Mouse (Mus musculus) intestine, embryonic 15.5 days (tissue): Measurements from ENCODE around the gene Nfkb1. TPM values are rescaled to one million over a fixed set of nuclear protein-coding genes. Genes with fewer than 3 reads are reported as not detected.
A peak's percentile ranks its signal among the peaks of the same experiment; 100 is the strongest.

ENCODE experiments used
- ATAC-seq: fragments of 200-750 bp; cut with Nextera tagmentation; 2 replicates; pipeline ENCODE4 v1.8.0; 2017; ENCODE audit warnings: moderate TSS enrichment, moderate library complexity
- H3K27ac ChIP-seq: fragments of 300-500 bp; sonication (generic); 2 replicates; pipeline ENCODE4 v1.5.1; 2015; ENCODE audit warnings: mild to moderate bottlenecking, inconsistent platforms
- H3K27me3 ChIP-seq: fragments of 300-500 bp; sonication (generic); replicated peaks from 2 replicates; pipeline ENCODE4 v1.6.1; 2015; ENCODE audit warnings: inconsistent platforms
- H3K36me3 ChIP-seq: fragments of 300-500 bp; sonication (generic); 2 replicates; pipeline ENCODE4 v1.6.1; 2015; ENCODE audit warnings: inconsistent platforms
- H3K4me1 ChIP-seq: fragments of 300-500 bp; sonication (generic); replicated peaks from 2 replicates; pipeline ENCODE4 v1.6.1; 2015; ENCODE audit warnings: inconsistent platforms
- H3K4me2 ChIP-seq: fragments of 300-500 bp; sonication (generic); replicated peaks from 2 replicates; pipeline ENCODE4 v1.6.1; 2015; ENCODE audit warnings: mild to moderate bottlenecking, inconsistent platforms
- H3K4me3 ChIP-seq: fragments of 300-500 bp; sonication (generic); replicated peaks from 2 replicates; pipeline ENCODE4 v1.5.1; 2015; ENCODE audit warnings: inconsistent platforms
- H3K9ac ChIP-seq: fragments of 300-500 bp; sonication (generic); 2 replicates; pipeline ENCODE4 v1.6.1; 2015; ENCODE audit warnings: inconsistent platforms
- H3K9me3 ChIP-seq: fragments of 300-500 bp; sonication (generic); 2 replicates; pipeline ENCODE4 v1.6.1; 2016; ENCODE audit warnings: inconsistent platforms
- WGBS: fragments of 180-500 bp; shearing (Covaris S2); methylation state at CpG from one replicate; pipeline ENCODE4 v1.1.7; 2015; 5-methylcytosine and 5-hydroxymethylcytosine counted together
- polyA plus RNA-seq: library from polyadenylated mRNA; unstranded; fragments of >200 nt; fragmentation: Nextera tagmentation; extraction: Ambion mirVana; gene quantifications from 2 replicates; pipeline ENCODE4 v1.2.1, GENCODE M21; 2015

Gene Nfkb1
- polyA plus RNA-seq, 1 experiment from 2014 or later = 19.7 TPM

- H3K4me2 ChIP-seq = no peak overlapping the region
- no peaks in the 10 kb centered on the region for H3K27me3 ChIP-seq
- H3K27ac ChIP-seq = no peak overlapping the region
- ATAC-seq = no peak
- peaks cover 12% of the 10 kb centered on the region for H3K36me3 ChIP-seq
- no peaks in the 10 kb centered on the region for H3K9me3 ChIP-seq
- H3K4me1 ChIP-seq = peaks cover 6% of the 10 kb centered on the region
- 74% methylated on average over 24 of the region's 24 CpGs for WGBS
- no peak overlapping the region for H3K9ac ChIP-seq
- H3K4me3 ChIP-seq = no peak overlapping the region
Measured at GRCm38 (mm10) chr3:135607660-135608473, 83.5 kb downstream of the Nfkb1 start.

GRCm38 (mm10) chr3:135607021-135607420 lies 84.3 kb downstream of the Nfkb1 start:
- Histone ChIP-seq H3K27me3 (no peaks in the 10 kb centered on the region), H3K9ac (no peak overlapping the region), H3K9me3 (no peaks in the 10 kb centered on the region), H3K4me1 (peaks cover 6% of the 10 kb centered on the region), H3K4me3 (no peak overlapping the region), H3K27ac (no peak overlapping the region), H3K4me2 (no peak overlapping the region), H3K36me3 (peaks cover 10% of the 10 kb centered on the region)
- WGBS = 63% methylated on average over 9 of the region's 9 CpGs
- no peak for ATAC-seq

DNA sequence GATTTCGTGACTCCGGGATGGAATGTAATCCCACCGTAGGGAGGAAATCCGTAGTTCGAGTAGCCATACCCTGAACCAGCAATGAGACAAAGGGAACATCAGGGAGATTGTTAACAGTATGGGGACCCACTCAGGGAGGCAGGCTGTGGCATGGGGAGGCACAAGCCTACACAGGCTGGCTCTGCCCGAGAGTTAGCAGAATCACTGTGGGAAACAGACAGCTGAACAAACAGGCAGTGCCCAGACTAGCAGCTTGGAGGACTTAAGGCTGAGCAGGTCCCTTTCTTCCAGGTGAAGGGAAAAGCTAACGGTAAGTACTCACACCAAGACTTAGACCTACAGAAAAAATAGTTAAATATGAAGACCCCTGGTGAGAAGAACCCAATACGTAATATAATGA lies 84.8 kb downstream of the Nfkb1 start:
- peak; percentile 55; the same call in 1 of the 2 replicates for ATAC-seq
- no peak overlapping the region for H3K27ac ChIP-seq
- H3K9me3 ChIP-seq = no peaks in the 10 kb centered on the region
- H3K4me3 ChIP-seq = no peak overlapping the region
- 91% methylated on average over 8 of the region's 8 CpGs for WGBS
- no peak overlapping the region for H3K4me2 ChIP-seq
- peaks cover 10% of the 10 kb centered on the region for H3K36me3 ChIP-seq
- no peak overlapping the region for H3K9ac ChIP-seq
- H3K4me1 ChIP-seq = peaks cover 6% of the 10 kb centered on the region
- H3K27me3 ChIP-seq = no peaks in the 10 kb centered on the region

DNA sequence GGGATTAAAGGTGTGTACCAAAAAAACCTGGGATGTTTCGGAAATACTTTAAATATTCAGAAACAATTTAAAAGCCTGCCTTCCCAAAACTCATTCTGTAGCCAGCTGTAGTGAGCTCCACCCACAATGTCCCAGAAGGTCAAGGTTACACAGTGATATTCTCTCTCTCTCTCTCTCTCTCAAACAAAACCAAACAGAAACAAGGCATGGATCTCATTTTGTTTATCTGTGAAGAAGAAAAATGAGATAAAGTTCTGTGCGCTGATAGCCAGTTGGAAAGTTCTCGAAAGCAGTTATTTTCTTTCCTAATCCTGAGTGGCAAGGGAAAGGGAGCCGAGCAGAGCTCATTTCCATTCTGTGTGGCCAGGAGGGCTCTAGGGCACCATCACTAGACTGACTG lies 85.9 kb downstream of the Nfkb1 start:
- H3K36me3 ChIP-seq = peaks cover 11% of the 10 kb centered on the region
- no peaks in the 10 kb centered on the region for H3K27me3 ChIP-seq
- no peak overlapping the region for H3K4me2 ChIP-seq
- no peak for ATAC-seq
- no peak overlapping the region for H3K9ac ChIP-seq
- no peak overlapping the region for H3K27ac ChIP-seq
- H3K4me3 ChIP-seq = no peak overlapping the region
- peaks cover 6% of the 10 kb centered on the region for H3K4me1 ChIP-seq
- H3K9me3 ChIP-seq = no peaks in the 10 kb centered on the region
- 39% methylated on average over 4 of the region's 4 CpGs for WGBS

GRCm38 (mm10) chr3:135604626-135605417 lies 86.5 kb downstream of the Nfkb1 start:
- no peak overlapping the region for H3K4me2 ChIP-seq
- H3K9me3 ChIP-seq = no peaks in the 10 kb centered on the region
- H3K27ac ChIP-seq = peak overlapping the region; percentile 46
- H3K4me1 ChIP-seq = peaks cover 6% of the 10 kb centered on the region
- H3K36me3 ChIP-seq = peaks cover 14% of the 10 kb centered on the region
- WGBS = 75% methylated on average over 10 of the region's 10 CpGs
- H3K27me3 ChIP-seq = no peaks in the 10 kb centered on the region
- H3K4me3 ChIP-seq = no peak overlapping the region
- H3K9ac ChIP-seq = no peak overlapping the region
- no peak for ATAC-seq

DNA sequence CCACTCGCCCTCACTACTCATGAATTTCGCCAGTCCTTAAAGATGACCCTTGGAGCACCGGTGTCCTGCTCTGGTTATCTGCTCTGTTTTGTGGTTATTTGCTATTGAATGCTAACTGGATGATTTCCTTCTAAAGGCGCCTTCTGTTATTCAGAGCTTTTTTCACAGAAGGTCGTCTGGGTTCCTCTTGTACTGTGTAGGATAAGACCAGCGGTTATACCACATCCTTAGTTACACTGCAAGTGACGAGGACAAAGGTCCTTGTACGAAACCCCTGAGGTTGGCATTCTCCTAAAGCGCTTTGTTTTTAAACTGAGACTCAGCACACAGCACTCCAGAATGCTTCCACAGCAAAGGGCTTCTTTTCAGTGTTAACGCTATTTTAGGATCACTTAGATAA lies 88.6 kb downstream of the Nfkb1 start:
- Histone ChIP-seq H3K36me3 (peaks cover 14% of the 10 kb centered on the region), H3K4me2 (no peak overlapping the region)
- no peak for ATAC-seq

DNA sequence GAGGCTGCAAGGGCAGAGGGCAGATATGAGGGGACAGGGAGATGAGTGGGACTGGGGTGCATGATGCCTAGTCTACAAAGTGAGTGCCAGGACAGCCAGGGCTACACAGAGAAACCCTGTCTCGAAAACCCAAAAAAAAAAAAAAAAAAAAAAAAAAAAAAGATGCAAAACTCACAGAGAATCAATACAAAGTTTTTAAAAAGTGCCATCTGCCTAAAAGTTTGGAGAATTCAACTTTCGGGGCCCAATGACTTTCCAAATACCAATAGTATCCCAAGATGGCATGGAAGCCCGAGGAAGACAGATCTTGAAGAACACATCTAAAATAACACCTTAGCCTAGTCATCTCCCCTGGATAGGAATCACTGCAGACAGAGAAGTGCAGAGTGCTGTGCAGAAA lies 93.0 kb downstream of the Nfkb1 start:
- peaks cover 10% of the 10 kb centered on the region for H3K36me3 ChIP-seq
- no peak overlapping the region for H3K27ac ChIP-seq
- no peaks in the 10 kb centered on the region for H3K27me3 ChIP-seq
- WGBS = 76% methylated on average over 3 of the region's 3 CpGs
- H3K9me3 ChIP-seq = no peaks in the 10 kb centered on the region
- H3K4me1 ChIP-seq = peaks cover 4% of the 10 kb centered on the region; the same call in 1 of the 2 replicates
- no peak overlapping the region for H3K4me3 ChIP-seq
- H3K9ac ChIP-seq = no peak overlapping the region
- ATAC-seq = no peak
- no peak overlapping the region for H3K4me2 ChIP-seq

More for the DNA sequence above, 88.6 kb downstream of the Nfkb1 start:
- Histone ChIP-seq H3K9ac (no peak overlapping the region), H3K27ac (no peak overlapping the region), H3K9me3 (no peaks in the 10 kb centered on the region), H3K4me3 (no peak overlapping the region), H3K27me3 (no peaks in the 10 kb centered on the region), H3K4me1 (peaks cover 6% of the 10 kb centered on the region)
- 83% methylated on average over 10 of the region's 10 CpGs for WGBS

DNA sequence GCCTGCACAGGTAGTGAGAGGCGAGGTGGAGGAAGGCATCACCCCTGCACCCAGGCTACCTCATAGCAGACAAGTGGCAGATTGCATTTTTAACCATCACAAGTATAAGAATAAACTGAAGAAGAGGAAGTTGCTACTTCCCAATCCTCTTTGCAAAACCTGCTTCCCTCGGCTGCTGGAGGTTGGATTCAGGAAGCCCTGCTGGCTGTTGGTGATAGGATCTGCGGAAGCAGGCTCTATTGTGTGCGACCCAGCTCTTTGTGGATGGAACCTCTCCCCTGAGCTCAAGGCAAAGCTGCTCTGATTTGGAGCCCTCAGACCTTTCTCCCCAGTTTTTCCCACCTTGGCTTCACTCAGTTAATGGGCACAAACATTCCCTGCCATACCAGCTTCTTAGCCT lies 94.3 kb downstream of the Nfkb1 start:
- Histone ChIP-seq H3K4me1 (peaks cover 4% of the 10 kb centered on the region; the same call in 1 of the 2 replicates), H3K27ac (peak overlapping the region; percentile 70), H3K4me3 (no peak overlapping the region), H3K36me3 (peaks cover 15% of the 10 kb centered on the region), H3K4me2 (no peak overlapping the region), H3K9me3 (no peaks in the 10 kb centered on the region), H3K9ac (no peak overlapping the region), H3K27me3 (no peaks in the 10 kb centered on the region)
- WGBS = 48% methylated on average over 4 of the region's 4 CpGs
- ATAC-seq = no peak

DNA sequence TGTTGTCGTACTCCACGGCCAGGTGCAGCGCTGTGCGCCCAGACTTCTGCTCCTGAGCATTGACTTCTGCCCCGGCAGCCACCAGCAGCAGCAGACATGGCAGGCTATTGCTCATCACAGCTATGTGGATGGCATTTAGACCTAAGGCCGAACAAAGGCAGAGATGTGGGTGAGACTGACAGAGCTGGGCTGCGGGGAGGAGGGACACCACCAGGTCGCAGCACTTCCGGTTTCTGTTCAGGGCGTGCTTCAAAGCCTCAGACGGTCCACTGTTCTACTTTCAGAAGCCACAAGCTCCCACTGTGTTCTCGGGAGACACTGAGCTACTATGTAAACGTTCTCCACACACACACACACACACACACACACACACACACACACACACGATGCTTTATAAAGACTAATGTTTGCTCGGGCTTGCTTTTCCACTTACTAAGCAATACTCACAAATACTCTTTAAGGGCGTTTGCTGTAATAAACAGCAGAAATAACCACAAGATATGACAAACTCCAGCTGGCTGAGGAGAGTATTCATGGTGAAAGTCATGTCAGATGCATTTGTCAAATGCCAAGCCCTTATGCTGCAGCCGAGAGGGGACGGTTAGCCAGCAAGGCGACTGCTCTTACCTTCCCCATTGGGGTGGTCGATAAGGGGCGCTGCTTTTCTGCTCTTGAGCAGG lies 97.0 kb downstream of the Nfkb1 start:
- H3K4me3 ChIP-seq = no peak overlapping the region
- peak; percentile 13; the same call in 1 of the 2 replicates for ATAC-seq
- no peak overlapping the region for H3K9ac ChIP-seq
- no peak overlapping the region for H3K4me2 ChIP-seq
- WGBS = 54% methylated on average over 21 of the region's 21 CpGs
- 0 out of 2 replicates have a peak overlapping the region, but pooled peaks have one; percentile 48 for H3K27ac ChIP-seq
- H3K9me3 ChIP-seq = no peaks in the 10 kb centered on the region
- peaks cover 4% of the 10 kb centered on the region; the same call in 1 of the 2 replicates for H3K4me1 ChIP-seq
- H3K27me3 ChIP-seq = no peaks in the 10 kb centered on the region
- H3K36me3 ChIP-seq = peaks cover 18% of the 10 kb centered on the region

DNA sequence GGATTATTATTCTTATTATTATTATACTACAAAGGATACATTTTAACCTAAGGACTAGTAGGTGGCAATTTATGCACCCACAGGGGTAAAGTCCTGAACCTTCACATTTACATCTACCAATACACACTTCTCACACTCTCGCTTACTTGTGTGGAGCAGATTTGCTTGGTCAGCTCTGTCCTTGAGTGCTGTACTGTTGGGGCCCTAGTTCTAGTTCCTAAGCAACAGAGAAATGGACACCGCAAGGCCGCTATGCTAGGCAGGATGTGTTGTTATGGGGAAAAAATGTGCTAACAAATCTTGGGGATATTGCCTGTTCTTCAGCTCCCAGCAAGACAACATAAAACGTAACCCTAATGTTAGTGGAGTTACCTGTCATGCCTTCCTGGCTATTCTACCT lies 99.3 kb downstream of the Nfkb1 start:
- Histone ChIP-seq H3K4me1 (peaks cover 4% of the 10 kb centered on the region; the same call in 1 of the 2 replicates), H3K9me3 (no peaks in the 10 kb centered on the region), H3K4me3 (no peak overlapping the region), H3K4me2 (no peak overlapping the region), H3K9ac (no peak overlapping the region), H3K27me3 (no peaks in the 10 kb centered on the region), H3K27ac (no peak overlapping the region), H3K36me3 (peaks cover 21% of the 10 kb centered on the region)
- ATAC-seq = no peak
- 85% methylated on average over 4 of the region's 4 CpGs for WGBS

GRCm38 (mm10) chr3:135591376-135591775 lies 100.0 kb downstream of the Nfkb1 start:
- WGBS = 70% methylated on average over 5 of the region's 5 CpGs
- Histone ChIP-seq H3K4me2 (no peak overlapping the region), H3K36me3 (peaks cover 21% of the 10 kb centered on the region), H3K27me3 (no peaks in the 10 kb centered on the region), H3K9me3 (no peaks in the 10 kb centered on the region), H3K4me3 (no peak overlapping the region), H3K27ac (no peak overlapping the region), H3K4me1 (peaks cover 4% of the 10 kb centered on the region; the same call in 1 of the 2 replicates), H3K9ac (no peak overlapping the region)
- no peak for ATAC-seq

- Histone ChIP-seq H3K9ac (no peak overlapping the region), H3K4me2 (no peak overlapping the region), H3K4me1 (peaks cover 4% of the 10 kb centered on the region; the same call in 1 of the 2 replicates), H3K27me3 (no peaks in the 10 kb centered on the region), H3K27ac (no peak overlapping the region), H3K36me3 (peaks cover 22% of the 10 kb centered on the region), H3K4me3 (no peak overlapping the region), H3K9me3 (no peaks in the 10 kb centered on the region)
- 0 out of 2 replicates have a peak, but pooled peaks have one; percentile 32 for ATAC-seq
- WGBS = 53% methylated on average over 4 of the region's 4 CpGs
Measured at GRCm38 (mm10) chr3:135590471-135590870, 100.9 kb downstream of the Nfkb1 start.
